In the genomic region with DNA sequence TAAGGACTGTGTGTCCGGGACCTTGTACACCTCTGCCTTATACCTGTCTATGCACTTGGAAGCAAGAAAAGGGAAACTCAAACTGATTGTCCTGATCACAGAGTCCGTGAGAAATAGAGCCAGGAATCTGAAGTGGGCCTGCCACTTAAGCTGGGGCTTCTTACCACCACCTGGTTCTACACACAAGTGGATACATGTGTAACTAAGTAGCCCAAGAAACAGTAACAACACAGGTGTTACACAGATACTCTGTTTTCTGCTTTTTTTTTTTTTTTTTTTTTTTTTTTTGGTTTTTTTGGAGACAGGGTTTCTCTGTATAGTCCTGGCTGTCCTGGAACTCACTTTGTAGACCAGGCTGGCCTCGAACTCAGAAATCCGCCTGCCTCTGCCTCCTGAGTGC, we compare ENCODE assay signal across 8 mouse cellular contexts. TPM values are rescaled to one million over a fixed set of nuclear protein-coding genes. Genes with fewer than 3 reads are reported as not detected.
A peak's percentile ranks its signal among the peaks of the same experiment; 100 is the strongest.
DNase-seq lines count a peak whose midpoint lies in the region; ATAC-seq lines count a peak whose summit lies in the region.
"Not testable (repeated sequence)": the region's sequence is repeated elsewhere in the genome, so short reads cannot be mapped to it uniquely, and the experiment has no call there.

Gene Cdca8, minus strand, starts transcription at position 101 of the 400 bp plus-strand sequence.

- peak within 1 kb of the TSS in 1 of 2 experiments; percentile 95; a peak in 1 of 4 replicates for H3K4me3 ChIP-seq in ES-E14 (ENCODE audit: insufficient read depth in 1 of 2, low read depth in 1 of 2, low read length in 2 of 2, poor library complexity in 1 of 2, severe bottlenecking in 1 of 2)
- H3K4me3 ChIP-seq in embryonic facial prominence, embryonic 12.5 days; forebrain, embryonic 16.5 days (replicated peaks; ENCODE audit: low read length); midbrain, embryonic 11.5 days (ENCODE audit: low read depth, low read length); stomach, embryonic 14.5 days (ENCODE audit: low read depth, low read length): not testable (repeated sequence)
- peak within 1 kb of the TSS; percentile 90; the same call in 1 of the 2 replicates for H3K4me3 ChIP-seq in kidney, embryonic 14.5 days (ENCODE audit: low read length)
- peak within 1 kb of the TSS; percentile 95 for H3K4me3 ChIP-seq in liver, embryonic 13.5 days (replicated peaks)

- 93% methylated on average over 4 of the region's 4 CpGs for WGBS in embryonic facial prominence, embryonic 12.5 days
- 85% methylated on average over 4 of the region's 4 CpGs for WGBS in forebrain, embryonic 16.5 days
- 96% methylated on average over 4 of the region's 4 CpGs for WGBS in kidney, embryonic 14.5 days
- 80% methylated on average over 4 of the region's 4 CpGs for WGBS in liver, embryonic 13.5 days (ENCODE audit: insufficient replicate concordance)
- 89% methylated on average over 4 of the region's 4 CpGs for WGBS in midbrain, embryonic 11.5 days
- 93% methylated on average over 4 of the region's 4 CpGs for WGBS in stomach, embryonic 14.5 days

- H3K4me2 ChIP-seq in embryonic facial prominence, embryonic 12.5 days (replicated peaks), result peak within 1 kb of the TSS; percentile 89; the same call in 1 of the 2 replicates
- not testable (repeated sequence) for H3K4me2 ChIP-seq in forebrain, embryonic 16.5 days (ENCODE audit: low read length); kidney, embryonic 14.5 days (replicated peaks; ENCODE audit: low read depth, low read length); midbrain, embryonic 11.5 days; stomach, embryonic 14.5 days (replicated peaks; ENCODE audit: low read depth, low read length)
- H3K4me2 ChIP-seq in liver, embryonic 13.5 days, result peak within 1 kb of the TSS; percentile 87

- in situ Hi-C loops in ES-E14 (cut with MboI; ENCODE audit: low sequenced_read_pairs in 2 of 2, unreplicated experiment in 2 of 2), result not testable (repeated sequence)

- ATAC-seq in embryonic facial prominence, embryonic 12.5 days (ENCODE audit: insufficient number of reproducible peaks, insufficient read depth, low FRiP score, low TSS enrichment); forebrain, embryonic 16.5 days; hematopoietic stem cell, adult 5-6 weeks (replicated peaks in 1 of 2; ENCODE audit: insufficient read depth in 1 of 2, low FRiP score in 2 of 2, low TSS enrichment in 1 of 2, low read depth in 1 of 2, poor library complexity in 2 of 2, severe bottlenecking in 2 of 2); kidney, embryonic 14.5 days (ENCODE audit: low FRiP score, low TSS enrichment); liver, embryonic 13.5 days (ENCODE audit: low read depth); midbrain, embryonic 11.5 days (ENCODE audit: low FRiP score); stomach, embryonic 14.5 days (ENCODE audit: insufficient number of reproducible peaks, insufficient read depth, low FRiP score, low read depth): not testable (repeated sequence)

- not testable (repeated sequence) for H3K9me3 ChIP-seq in ES-E14 (ENCODE audit: control insufficient read depth, insufficient read depth, low read depth, low read length); embryonic facial prominence, embryonic 12.5 days; forebrain, embryonic 16.5 days (ENCODE audit: control insufficient read depth, low read length); kidney, embryonic 14.5 days (ENCODE audit: control insufficient read depth, low read length); liver, embryonic 13.5 days (replicated peaks); midbrain, embryonic 11.5 days (ENCODE audit: control insufficient read depth, low read length); stomach, embryonic 14.5 days (ENCODE audit: control insufficient read depth, low read depth, low read length)

- not testable (repeated sequence) for DNase-seq in ES-E14 (ENCODE audit: low read depth, low spot score); liver, embryonic 13.5 days
- DNase-seq in midbrain, embryonic 11.5 days (ENCODE audit: low spot score, missing footprints), result peak; percentile 33

- peaks cover 25% of the 10 kb centered on the region for H3K36me3 ChIP-seq in ES-E14 (ENCODE audit: control insufficient read depth, insufficient read depth, low read length, poor library complexity, severe bottlenecking)
- peaks cover 30% of the 10 kb centered on the region; the same call in 1 of the 2 replicates for H3K36me3 ChIP-seq in embryonic facial prominence, embryonic 12.5 days
- H3K36me3 ChIP-seq in forebrain, embryonic 16.5 days (ENCODE audit: control insufficient read depth, insufficient read depth); midbrain, embryonic 11.5 days (ENCODE audit: control insufficient read depth, insufficient read depth, low read length): not testable (repeated sequence)
- H3K36me3 ChIP-seq in kidney, embryonic 14.5 days (ENCODE audit: control insufficient read depth, insufficient read depth, low read length), result peaks cover 31% of the 10 kb centered on the region
- H3K36me3 ChIP-seq in liver, embryonic 13.5 days, result peaks cover 46% of the 10 kb centered on the region
- H3K36me3 ChIP-seq in stomach, embryonic 14.5 days (ENCODE audit: control insufficient read depth, insufficient read depth, low read length), result peaks cover 25% of the 10 kb centered on the region

- H3K27me3 ChIP-seq in embryonic facial prominence, embryonic 12.5 days; forebrain, embryonic 16.5 days (replicated peaks; ENCODE audit: control insufficient read depth, insufficient read depth, low read length); kidney, embryonic 14.5 days (ENCODE audit: control insufficient read depth, insufficient read depth, low read length); liver, embryonic 13.5 days; midbrain, embryonic 11.5 days (ENCODE audit: control insufficient read depth, insufficient read depth, low read length); stomach, embryonic 14.5 days (ENCODE audit: control insufficient read depth, insufficient read depth, low read length): not testable (repeated sequence)

- H3K27ac ChIP-seq in ES-E14 (ENCODE audit: insufficient read depth, low read depth, low read length, poor library complexity, severe bottlenecking); embryonic facial prominence, embryonic 12.5 days; forebrain, embryonic 16.5 days (ENCODE audit: low read length); kidney, embryonic 14.5 days (ENCODE audit: low read depth, low read length); liver, embryonic 13.5 days; midbrain, embryonic 11.5 days (ENCODE audit: low read depth, low read length); stomach, embryonic 14.5 days (ENCODE audit: low read length): not testable (repeated sequence)

- not testable (repeated sequence) for H3K9ac ChIP-seq in ES-E14 (ENCODE audit: insufficient read depth, low read depth, low read length, poor library complexity, severe bottlenecking); embryonic facial prominence, embryonic 12.5 days; forebrain, embryonic 16.5 days (replicated peaks; ENCODE audit: low read depth, low read length); kidney, embryonic 14.5 days (ENCODE audit: low read depth, low read length); midbrain, embryonic 11.5 days (ENCODE audit: low read length); stomach, embryonic 14.5 days (replicated peaks; ENCODE audit: low read depth, low read length)
- H3K9ac ChIP-seq in liver, embryonic 13.5 days, result peak within 1 kb of the TSS; percentile 79; the same call in 1 of the 2 replicates

- not testable (repeated sequence) for H3K4me1 ChIP-seq in ES-E14 (ENCODE audit: control insufficient read depth in 2 of 2, insufficient read depth in 2 of 2, low read length in 2 of 2, poor library complexity in 1 of 2)
- H3K4me1 ChIP-seq in embryonic facial prominence, embryonic 12.5 days, result peaks cover 19% of the 10 kb centered on the region
- peaks cover 20% of the 10 kb centered on the region for H3K4me1 ChIP-seq in forebrain, embryonic 16.5 days (replicated peaks; ENCODE audit: control insufficient read depth, insufficient read depth, low read length)
- H3K4me1 ChIP-seq in kidney, embryonic 14.5 days (ENCODE audit: control insufficient read depth, insufficient read depth, low read length), result peaks cover 14% of the 10 kb centered on the region; the same call in 1 of the 2 replicates
- peaks cover 24% of the 10 kb centered on the region for H3K4me1 ChIP-seq in liver, embryonic 13.5 days (replicated peaks)
- peaks cover 20% of the 10 kb centered on the region for H3K4me1 ChIP-seq in midbrain, embryonic 11.5 days (ENCODE audit: control insufficient read depth, insufficient read depth, low read length)
- H3K4me1 ChIP-seq in stomach, embryonic 14.5 days (ENCODE audit: control insufficient read depth, insufficient read depth, low read length), result peaks cover 14% of the 10 kb centered on the region

RNA-seq across cellular contexts. Expression of gene Cdca8, which starts in this region (rescaled TPM):
- total RNA-seq in ES-E14 (2012; rRNA removed), result 83.5 and 96.1 TPM in 2 replicates
- polyA plus RNA-seq in embryonic facial prominence, embryonic 12.5 days (2016; fragmentation: Nextera tagmentation; extraction: Ambion mirVana), result 158 and 176 TPM in 2 replicates
- 70.0 and 76.6 TPM in 2 replicates for polyA plus RNA-seq in forebrain, embryonic 16.5 days (2015; fragmentation: Nextera tagmentation; extraction: Ambion mirVana)
- total RNA-seq in hematopoietic stem cell, adult 5-6 weeks (2017), result 69.7 and 89.3 TPM in 2 replicates
- polyA plus RNA-seq in kidney, embryonic 14.5 days (2014; fragmentation: Nextera tagmentation; extraction: Ambion mirVana), result 151 and 152 TPM in 2 replicates
- polyA plus RNA-seq in liver, embryonic 13.5 days (2015; fragmentation: Nextera tagmentation; extraction: Ambion mirVana), result 142 and 161 TPM in 2 replicates
- polyA plus RNA-seq in midbrain, embryonic 11.5 days (2014; fragmentation: Nextera tagmentation; extraction: Ambion mirVana), result 244 and 248 TPM in 2 replicates
- polyA plus RNA-seq in stomach, embryonic 14.5 days (2014; fragmentation: Nextera tagmentation; extraction: Ambion mirVana), result 121 and 125 TPM in 2 replicates
